Mouse (Mus musculus): ENCODE measurements around the gene Rp9.
"Not testable (repeated sequence)": the region's sequence is repeated elsewhere in the genome, so short reads cannot be mapped to it uniquely, and the experiment has no call there.

DNA sequence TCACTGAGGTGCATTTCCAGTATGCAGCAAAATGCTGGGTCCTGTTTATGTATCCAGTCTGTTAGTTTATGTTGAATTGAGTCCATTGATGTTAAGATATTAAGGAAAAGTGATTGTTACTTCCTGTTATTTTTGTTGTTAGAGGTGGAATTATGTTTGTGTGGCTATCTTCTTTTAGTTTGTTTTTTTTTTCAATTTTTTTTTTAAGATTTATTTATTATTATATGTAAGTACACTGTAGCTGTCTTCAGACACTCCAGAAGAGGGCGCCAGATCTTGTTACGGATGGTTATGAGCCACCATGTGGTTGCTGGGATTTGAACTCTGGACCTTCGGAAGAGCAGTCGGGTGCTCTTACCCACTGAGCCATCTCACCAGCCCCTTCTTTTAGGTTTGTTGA is 61.9 kb downstream of the Rp9 start:
- TF ChIP-seq POLR2A, CTCF (IDR thresholded peaks at IDR 0.05; ENCODE audit: insufficient read depth, low read depth, low read length): not testable (repeated sequence)
